Mouse (Mus musculus) gastrocnemius, postnatal 4 days (tissue): ENCODE results near the gene Arid3c. TPM values are rescaled to one million over a fixed set of nuclear protein-coding genes. Genes with fewer than 3 reads are reported as not detected.

ENCODE experiments used
- DNase-seq, 2 experiments: peaks; one replicate each; pipeline ENCODE4 v3.0.0; 2021 to 2022; ENCODE audit warnings: low spot score in 2 of 2, mixed read lengths in 2 of 2
- total RNA-seq, 2 experiments: library from RNA; stranded (reverse); gene quantifications; 2 replicates each; pipeline ENCODE4 v1.2.3; 2021

The Arid3c gene
- total RNA-seq, 2 experiments from 2014 or later, result not detected

GRCm38 (mm10) chr4:41679291-41679690, 51.7 kb downstream of the Arid3c start:
- DNase-seq, result no peak

- no peak for DNase-seq
Observed at GRCm38 (mm10) chr4:41678863-41679262, 52.1 kb downstream of the Arid3c start.

GRCm38 (mm10) chr4:41677006-41677629, 53.8 kb downstream of the Arid3c start:
- DNase-seq, result peak in 1 of 2 experiments; percentile 70

- DNase-seq, result no peak
Observed at GRCm38 (mm10) chr4:41676248-41677005, 54.5 kb downstream of the Arid3c start.

Other genes starting within 250 kb of the Arid3c start
- 10 to 100 TPM; 78.4 to 90.4 TPM for gene AI464131, start 228.1 kb downstream of the Arid3c start, total RNA-seq
- under 1 TPM; 0.42 to 0.54 TPM for gene 1110017D15Rik, start 213.8 kb downstream of the Arid3c start, total RNA-seq
- gene Fam219a, start 161.6 kb downstream of the Arid3c start, total RNA-seq, result 10 to 100 TPM; 20.1 to 24.4 TPM
- 1 to 10 TPM; 4.9 to 5.8 TPM for gene Dnaic1, start 161.4 kb downstream of the Arid3c start, total RNA-seq
- 10 to 100 TPM; 29.0 to 37.6 TPM for gene Enho, start 90.8 kb downstream of the Arid3c start, total RNA-seq
- gene Cntfr, start 34.1 kb downstream of the Arid3c start, total RNA-seq, result 10 to 100 TPM; 40.8 to 41.9 TPM
- gene Il11ra1, start 31.2 kb downstream of the Arid3c start, total RNA-seq, result 100 to 1,000 TPM in 1 of 2 experiments, 10 to 100 TPM in 1; 85.8 to 111 TPM
- gene Rpp25l, start 17.6 kb downstream of the Arid3c start, total RNA-seq, result 10 to 100 TPM; 36.8 to 40.5 TPM
- gene Dctn3, start 8.0 kb downstream of the Arid3c start, total RNA-seq, result 10 to 100 TPM; 49.8 to 52.9 TPM
- 10 to 100 TPM; 24.0 to 24.1 TPM for gene Galt, start 24.1 kb upstream of the Arid3c start, total RNA-seq
- gene Sigmar1, start 25.0 kb upstream of the Arid3c start, total RNA-seq, result 10 to 100 TPM; 25.7 to 27.4 TPM
- gene Ccl27a, start 43.1 kb upstream of the Arid3c start, total RNA-seq, result 10 to 100 TPM; 26.2 to 27.4 TPM
- gene Gm21541, start 172.5 kb upstream of the Arid3c start, total RNA-seq, result not detected
- gene Gm20878, start 210.4 kb upstream of the Arid3c start, total RNA-seq, result 1 to 10 TPM; 2.8 to 3.0 TPM
- under 1 TPM; 0.21 to 0.27 TPM for gene Fam205a4, start 234.9 kb upstream of the Arid3c start, total RNA-seq